Mouse (Mus musculus) CD4-positive, CD25-positive, alpha-beta regulatory T cell, adult 9 weeks (primary cell): ENCODE data around the gene Tas2r130. TPM values are rescaled to one million over a fixed set of nuclear protein-coding genes. Genes with fewer than 3 reads are reported as not detected.

ENCODE experiments used
- polyA plus RNA-seq: library from polyadenylated mRNA; unstranded; fragments of 100-300 nt; shearing (Covaris generic); gene quantifications from one replicate; pipeline ENCODE4 v1.2.1, GENCODE M21; 2017

Gene Tas2r130
- polyA plus RNA-seq: not detected

GRCm38 (mm10) chr6:131630812-131631211 is at the start of gene Tas2r130:
Gene Tas2r130 (minus strand): TSS chr6:131630912.

GRCm38 (mm10) chr6:131678786-131679185 is 48.1 kb upstream of the Tas2r130 start, which contains the start of gene Tas2r106:
Gene Tas2r106 (minus strand): TSS chr6:131678886.

DNA sequence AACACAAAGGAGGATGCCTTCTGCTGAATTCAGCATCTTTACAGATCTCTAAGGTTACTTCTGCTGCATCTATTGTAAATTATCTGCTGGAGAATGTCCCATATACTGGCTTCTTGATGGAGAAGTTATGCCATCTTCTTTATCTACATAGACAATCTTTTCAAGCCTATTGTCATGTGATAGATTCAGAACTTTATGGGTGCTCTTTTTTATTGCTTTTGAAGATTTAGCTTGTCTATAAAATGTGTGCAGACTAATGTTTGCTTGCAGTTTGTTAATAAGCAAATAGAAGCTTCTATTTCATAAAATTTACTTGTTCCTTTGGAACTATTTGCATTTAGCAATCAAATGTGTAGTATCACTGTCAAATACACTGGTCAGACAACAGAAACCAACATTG is 29.3 kb upstream of the Tas2r130 start, which contains the start of gene Tas2r107:
Gene Tas2r107, minus strand, starts transcription at position 101 of the 400 bp plus-strand sequence.

Other genes starting within 250 kb of the Tas2r130 start
- gene Ybx3, start 242.4 kb downstream of the Tas2r130 start, polyA plus RNA-seq: 6.9 TPM
- not detected for gene 5430401F13Rik, start 144.5 kb downstream of the Tas2r130 start, polyA plus RNA-seq
- 0.47 TPM for gene Gm6619, start 144.5 kb downstream of the Tas2r130 start, polyA plus RNA-seq
- gene Tas2r107, start 29.2 kb upstream of the Tas2r130 start, polyA plus RNA-seq: not detected
- not detected for gene Tas2r106, start 48.0 kb upstream of the Tas2r130 start, polyA plus RNA-seq
- not detected for gene Tas2r104, start 54.8 kb upstream of the Tas2r130 start, polyA plus RNA-seq
- gene Tas2r105, start 56.6 kb upstream of the Tas2r130 start, polyA plus RNA-seq: not detected
- not detected for gene Tas2r114, start 59.2 kb upstream of the Tas2r130 start, polyA plus RNA-seq